Mouse (Mus musculus): Measurements from ENCODE around the gene Ophn1. TPM values are rescaled to one million over a fixed set of nuclear protein-coding genes. Genes with fewer than 3 reads are reported as not detected.

The Ophn1 gene
- polyA plus RNA-seq, 1 experiment from 2014 or later = 46.0 TPM

- H3K9me3 ChIP-seq (replicated peaks; ENCODE audit: control insufficient read depth, low read length, poor library complexity, severe bottlenecking) = no peaks in the 10 kb centered on the region
- H3K36me3 ChIP-seq (ENCODE audit: control insufficient read depth, insufficient read depth, low read length) = no peaks in the 10 kb centered on the region
- no peak overlapping the region for H3K4me2 ChIP-seq (ENCODE audit: low read length)
- no peak overlapping the region for H3K27ac ChIP-seq (ENCODE audit: low read length)
- no peak overlapping the region for H3K4me3 ChIP-seq (ENCODE audit: low read depth, low read length)
- no peak for ATAC-seq
- H3K27me3 ChIP-seq (ENCODE audit: control insufficient read depth, insufficient read depth, low read depth, low read length) = no peaks in the 10 kb centered on the region; the same call in 1 of the 2 replicates
- no peak overlapping the region for H3K9ac ChIP-seq (ENCODE audit: low read depth, low read length)
- WGBS = 66% methylated on average over 5 of the region's 5 CpGs
- no peaks in the 10 kb centered on the region for H3K4me1 ChIP-seq (ENCODE audit: control insufficient read depth, insufficient read depth, low read length)
Measured at GRCm38 (mm10) chrX:98860167-98860566, 30.7 kb downstream of the Ophn1 start.

DNA sequence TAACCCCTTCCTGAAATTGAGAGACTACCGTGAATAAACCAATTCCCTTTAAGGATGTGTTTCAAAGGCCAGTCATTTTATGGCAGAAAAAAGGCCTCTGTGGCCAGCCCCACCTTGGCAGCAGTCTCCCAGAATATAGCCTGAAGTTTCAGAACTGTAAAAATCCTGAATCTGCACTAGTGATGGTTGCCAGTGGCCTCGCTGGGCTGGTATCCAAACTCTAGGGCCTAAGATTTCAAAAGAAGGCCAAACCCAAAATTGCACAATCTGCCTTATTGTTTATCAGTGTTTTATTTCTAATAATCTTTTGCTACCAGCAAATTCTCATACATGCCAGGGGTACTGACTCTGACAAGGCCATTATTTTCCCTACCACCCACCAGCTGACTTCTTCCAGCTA lies 34.8 kb downstream of the Ophn1 start:
- Histone ChIP-seq H3K9me3 (replicated peaks; ENCODE audit: control insufficient read depth, low read length, poor library complexity, severe bottlenecking) (no peaks in the 10 kb centered on the region), H3K4me2 (ENCODE audit: low read length) (no peak overlapping the region), H3K36me3 (ENCODE audit: control insufficient read depth, insufficient read depth, low read length) (no peaks in the 10 kb centered on the region), H3K27ac (ENCODE audit: low read length) (no peak overlapping the region), H3K27me3 (ENCODE audit: control insufficient read depth, insufficient read depth, low read depth, low read length) (no peaks in the 10 kb centered on the region; the same call in 1 of the 2 replicates), H3K9ac (ENCODE audit: low read depth, low read length) (no peak overlapping the region), H3K4me3 (ENCODE audit: low read depth, low read length) (no peak overlapping the region), H3K4me1 (ENCODE audit: control insufficient read depth, insufficient read depth, low read length) (no peaks in the 10 kb centered on the region)
- no peak for ATAC-seq
- WGBS = 88% methylated on average over 2 of the region's 2 CpGs

- no peak for ATAC-seq
- Histone ChIP-seq H3K4me2 (ENCODE audit: low read length) (no peak overlapping the region), H3K9me3 (replicated peaks; ENCODE audit: control insufficient read depth, low read length, poor library complexity, severe bottlenecking) (no peaks in the 10 kb centered on the region), H3K9ac (ENCODE audit: low read depth, low read length) (no peak overlapping the region), H3K4me3 (ENCODE audit: low read depth, low read length) (no peak overlapping the region), H3K4me1 (ENCODE audit: control insufficient read depth, insufficient read depth, low read length) (no peaks in the 10 kb centered on the region), H3K27me3 (ENCODE audit: control insufficient read depth, insufficient read depth, low read depth, low read length) (no peaks in the 10 kb centered on the region), H3K27ac (ENCODE audit: low read length) (no peak overlapping the region), H3K36me3 (ENCODE audit: control insufficient read depth, insufficient read depth, low read length) (no peaks in the 10 kb centered on the region)
- 88% methylated on average over 6 of the region's 6 CpGs for WGBS
Measured at GRCm38 (mm10) chrX:98850869-98851268, 40.0 kb downstream of the Ophn1 start.

- 79% methylated on average over 2 of the region's 2 CpGs for WGBS
- no peaks in the 10 kb centered on the region for H3K4me1 ChIP-seq (ENCODE audit: control insufficient read depth, insufficient read depth, low read length)
Measured at GRCm38 (mm10) chrX:98841606-98842005, 49.2 kb downstream of the Ophn1 start.

DNA sequence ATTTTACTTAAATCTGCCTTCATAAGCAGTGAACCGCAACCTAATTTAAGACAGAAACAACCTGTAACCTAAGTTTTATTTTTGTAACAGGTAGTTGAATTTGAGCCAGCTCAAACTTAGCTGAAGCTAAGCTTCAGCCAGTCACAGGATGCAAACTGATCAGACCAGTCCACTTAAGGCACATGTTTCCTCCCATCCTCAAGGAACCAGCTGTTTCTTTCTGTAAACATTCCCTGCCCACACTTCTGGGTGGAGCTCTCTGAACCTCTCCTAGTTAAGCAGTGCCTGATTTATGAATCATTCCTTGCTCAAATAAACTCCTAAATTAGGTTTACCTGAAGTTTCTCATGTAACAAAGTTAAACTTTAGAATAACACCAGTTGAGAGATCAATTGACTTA lies 54.8 kb downstream of the Ophn1 start:
- WGBS = 89% methylated on average over 1 of the region's 1 CpGs
- no peak for ATAC-seq
- Histone ChIP-seq H3K27me3 (ENCODE audit: control insufficient read depth, insufficient read depth, low read depth, low read length) (no peaks in the 10 kb centered on the region), H3K4me3 (ENCODE audit: low read depth, low read length) (no peak overlapping the region), H3K9ac (ENCODE audit: low read depth, low read length) (no peak overlapping the region), H3K4me2 (ENCODE audit: low read length) (no peak overlapping the region), H3K4me1 (ENCODE audit: control insufficient read depth, insufficient read depth, low read length) (no peaks in the 10 kb centered on the region), H3K36me3 (ENCODE audit: control insufficient read depth, insufficient read depth, low read length) (no peaks in the 10 kb centered on the region), H3K9me3 (replicated peaks; ENCODE audit: control insufficient read depth, low read length, poor library complexity, severe bottlenecking) (no peaks in the 10 kb centered on the region), H3K27ac (ENCODE audit: low read length) (no peak overlapping the region)

More at GRCm38 (mm10) chrX:98841606-98842005, 49.2 kb downstream of the Ophn1 start:
- no peaks in the 10 kb centered on the region for H3K27me3 ChIP-seq (ENCODE audit: control insufficient read depth, insufficient read depth, low read depth, low read length)
- H3K4me2 ChIP-seq (ENCODE audit: low read length) = no peak overlapping the region
- no peak overlapping the region for H3K9ac ChIP-seq (ENCODE audit: low read depth, low read length)
- H3K9me3 ChIP-seq (replicated peaks; ENCODE audit: control insufficient read depth, low read length, poor library complexity, severe bottlenecking) = no peaks in the 10 kb centered on the region
- no peak overlapping the region for H3K4me3 ChIP-seq (ENCODE audit: low read depth, low read length)
- H3K36me3 ChIP-seq (ENCODE audit: control insufficient read depth, insufficient read depth, low read length) = no peaks in the 10 kb centered on the region
- ATAC-seq = no peak
- no peak overlapping the region for H3K27ac ChIP-seq (ENCODE audit: low read length)

- no peaks in the 10 kb centered on the region for H3K4me1 ChIP-seq (ENCODE audit: control insufficient read depth, insufficient read depth, low read length)
- H3K4me3 ChIP-seq (ENCODE audit: low read depth, low read length) = no peak overlapping the region
- H3K27me3 ChIP-seq (ENCODE audit: control insufficient read depth, insufficient read depth, low read depth, low read length) = no peaks in the 10 kb centered on the region
- H3K4me2 ChIP-seq (ENCODE audit: low read length) = no peak overlapping the region
- no peak overlapping the region for H3K9ac ChIP-seq (ENCODE audit: low read depth, low read length)
- H3K27ac ChIP-seq (ENCODE audit: low read length) = no peak overlapping the region
- no peaks in the 10 kb centered on the region for H3K36me3 ChIP-seq (ENCODE audit: control insufficient read depth, insufficient read depth, low read length)
- H3K9me3 ChIP-seq (replicated peaks; ENCODE audit: control insufficient read depth, low read length, poor library complexity, severe bottlenecking) = no peaks in the 10 kb centered on the region
- no peak for ATAC-seq
Measured at GRCm38 (mm10) chrX:98803813-98804212, 87.0 kb downstream of the Ophn1 start.

GRCm38 (mm10) chrX:98774247-98774950 lies 116.4 kb downstream of the Ophn1 start:
- no peaks in the 10 kb centered on the region for H3K9me3 ChIP-seq (replicated peaks; ENCODE audit: control insufficient read depth, low read length, poor library complexity, severe bottlenecking)
- H3K27ac ChIP-seq (ENCODE audit: low read length) = no peak overlapping the region
- no peak overlapping the region for H3K4me3 ChIP-seq (ENCODE audit: low read depth, low read length)
- no peaks in the 10 kb centered on the region for H3K36me3 ChIP-seq (ENCODE audit: control insufficient read depth, insufficient read depth, low read length)
- no peak overlapping the region for H3K9ac ChIP-seq (ENCODE audit: low read depth, low read length)
- WGBS = 85% methylated on average over 4 of the region's 4 CpGs
- H3K4me2 ChIP-seq (ENCODE audit: low read length) = no peak overlapping the region
- ATAC-seq = no peak
- H3K27me3 ChIP-seq (ENCODE audit: control insufficient read depth, insufficient read depth, low read depth, low read length) = no peaks in the 10 kb centered on the region
- no peaks in the 10 kb centered on the region for H3K4me1 ChIP-seq (ENCODE audit: control insufficient read depth, insufficient read depth, low read length)

DNA sequence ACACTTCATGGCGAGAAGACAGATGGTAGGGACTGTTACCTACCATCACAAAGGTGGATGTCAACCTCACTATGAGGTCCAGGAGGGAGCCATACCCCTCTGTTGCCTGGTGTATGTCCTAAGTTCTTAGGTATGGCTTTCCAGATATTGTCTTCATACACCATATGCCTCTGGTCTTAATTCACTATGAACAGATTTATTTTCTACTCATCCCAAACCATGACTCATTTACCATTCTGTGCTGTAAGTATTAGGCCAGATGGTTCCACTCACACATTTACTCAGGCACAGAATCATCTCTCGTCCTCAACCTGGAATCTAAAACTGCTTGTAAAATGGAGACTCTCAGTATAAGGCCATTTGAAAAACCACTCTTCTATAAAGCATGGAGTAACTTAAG lies 135.7 kb downstream of the Ophn1 start:
- ATAC-seq = no peak

DNA sequence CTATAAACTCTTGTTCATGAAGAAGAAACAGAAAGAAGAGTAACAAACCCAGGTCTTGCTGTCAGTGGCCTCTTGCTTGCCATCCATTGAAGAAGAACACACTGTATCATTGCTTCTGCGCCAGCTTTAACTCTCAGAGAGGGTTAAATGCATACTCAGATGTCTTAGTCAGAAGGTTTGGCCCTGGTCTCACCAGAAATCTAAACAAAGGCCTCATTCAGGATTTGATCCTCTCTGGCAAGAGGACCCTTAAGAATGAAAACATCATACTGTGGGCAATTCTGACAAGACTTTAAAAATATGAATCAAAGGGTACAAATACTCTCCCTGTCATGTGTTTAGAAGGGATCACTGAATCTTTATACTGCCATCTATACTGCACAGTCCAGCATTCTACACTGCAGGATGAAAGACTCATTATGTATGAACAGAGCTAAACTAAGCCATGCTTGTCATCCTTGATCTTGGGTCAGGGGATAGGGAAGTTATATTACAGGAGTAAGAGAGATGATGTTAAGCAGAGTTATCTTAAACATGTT lies 139.5 kb downstream of the Ophn1 start:
- no peaks in the 10 kb centered on the region for H3K36me3 ChIP-seq (ENCODE audit: control insufficient read depth, insufficient read depth, low read length)
- 70% methylated on average over 1 of the region's 1 CpGs for WGBS
- no peak for ATAC-seq
- H3K9ac ChIP-seq (ENCODE audit: low read depth, low read length) = no peak overlapping the region
- H3K27me3 ChIP-seq (ENCODE audit: control insufficient read depth, insufficient read depth, low read depth, low read length) = no peaks in the 10 kb centered on the region
- no peaks in the 10 kb centered on the region for H3K4me1 ChIP-seq (ENCODE audit: control insufficient read depth, insufficient read depth, low read length)
- H3K9me3 ChIP-seq (replicated peaks; ENCODE audit: control insufficient read depth, low read length, poor library complexity, severe bottlenecking) = no peaks in the 10 kb centered on the region
- H3K4me2 ChIP-seq (ENCODE audit: low read length) = no peak overlapping the region
- no peak overlapping the region for H3K4me3 ChIP-seq (ENCODE audit: low read depth, low read length)
- H3K27ac ChIP-seq (ENCODE audit: low read length) = no peak overlapping the region

More for the DNA sequence above, 135.7 kb downstream of the Ophn1 start:
- Histone ChIP-seq H3K4me1 (ENCODE audit: control insufficient read depth, insufficient read depth, low read length) (no peaks in the 10 kb centered on the region), H3K36me3 (ENCODE audit: control insufficient read depth, insufficient read depth, low read length) (no peaks in the 10 kb centered on the region), H3K4me2 (ENCODE audit: low read length) (no peak overlapping the region), H3K27ac (ENCODE audit: low read length) (no peak overlapping the region), H3K27me3 (ENCODE audit: control insufficient read depth, insufficient read depth, low read depth, low read length) (no peaks in the 10 kb centered on the region), H3K9ac (ENCODE audit: low read depth, low read length) (no peak overlapping the region), H3K4me3 (ENCODE audit: low read depth, low read length) (no peak overlapping the region), H3K9me3 (replicated peaks; ENCODE audit: control insufficient read depth, low read length, poor library complexity, severe bottlenecking) (no peaks in the 10 kb centered on the region)
- 75% methylated on average over 2 of the region's 2 CpGs for WGBS

Data from midbrain, embryonic 16.5 days (tissue).